Mouse (Mus musculus) myocyte (in vitro differentiated cells): ENCODE measurements around the gene Nap1l4.

Experiments
- CEBPB ChIP-seq: IDR thresholded peaks from 2 replicates; pipeline ENCODE4 v1.6.1; 2011; ENCODE audit warnings: mild to moderate bottlenecking, moderate library complexity; ENCODE audit not compliant: poor library complexity, insufficient read depth, severe bottlenecking
- E2F4 ChIP-seq: IDR thresholded peaks from one replicate; pipeline ENCODE4 v1.6.1; 2011; ENCODE audit warnings: mild to moderate bottlenecking, control low read depth, moderate library complexity; ENCODE audit not compliant: insufficient read depth
- MAX ChIP-seq: IDR thresholded peaks from one replicate; pipeline ENCODE4 v1.6.1; 2011; ENCODE audit warnings: low read depth, mild to moderate bottlenecking, control low read depth
- MYOD1 ChIP-seq, 3 experiments: IDR thresholded peaks; one replicate each; pipeline ENCODE4 v1.6.1; 2011; ENCODE audit warnings: control low read depth in 2 of 3, low read depth in 2 of 3, mild to moderate bottlenecking in 2 of 3, moderate library complexity in 1 of 3; ENCODE audit not compliant: insufficient read length in 2 of 3, control insufficient read depth in 1 of 3
- MYOG ChIP-seq, 3 experiments: IDR thresholded peaks; one replicate each; pipeline ENCODE4 v1.6.1; 2011; ENCODE audit warnings: control low read depth in 2 of 3, low read depth in 2 of 3, mild to moderate bottlenecking in 2 of 3; ENCODE audit not compliant: insufficient read length in 2 of 3, control insufficient read depth in 1 of 3, insufficient read depth in 1 of 3
- POLR2A ChIP-seq: IDR thresholded peaks from one replicate; pipeline ENCODE4 v1.6.1; 2011; ENCODE audit warnings: low read depth, mild to moderate bottlenecking, control low read depth, moderate library complexity; ENCODE audit not compliant: insufficient read length
- POLR2AphosphoS2 ChIP-seq: IDR thresholded peaks from one replicate; pipeline ENCODE4 v1.6.1; 2011; ENCODE audit warnings: low read depth, control low read depth; ENCODE audit not compliant: insufficient read length
- REST ChIP-seq: IDR thresholded peaks from one replicate; pipeline ENCODE4 v1.6.1; 2011; ENCODE audit warnings: mild to moderate bottlenecking, control low read depth, moderate library complexity; ENCODE audit not compliant: insufficient read depth, insufficient read length
- TCF12 ChIP-seq: IDR thresholded peaks from one replicate; pipeline ENCODE4 v1.6.1; 2011; ENCODE audit warnings: mild to moderate bottlenecking, control low read depth; ENCODE audit not compliant: poor library complexity, insufficient read depth, severe bottlenecking
- USF1 ChIP-seq: IDR thresholded peaks from one replicate; pipeline ENCODE4 v1.6.1; 2011; ENCODE audit warnings: low read depth, mild to moderate bottlenecking, control low read depth, moderate library complexity

DNA sequence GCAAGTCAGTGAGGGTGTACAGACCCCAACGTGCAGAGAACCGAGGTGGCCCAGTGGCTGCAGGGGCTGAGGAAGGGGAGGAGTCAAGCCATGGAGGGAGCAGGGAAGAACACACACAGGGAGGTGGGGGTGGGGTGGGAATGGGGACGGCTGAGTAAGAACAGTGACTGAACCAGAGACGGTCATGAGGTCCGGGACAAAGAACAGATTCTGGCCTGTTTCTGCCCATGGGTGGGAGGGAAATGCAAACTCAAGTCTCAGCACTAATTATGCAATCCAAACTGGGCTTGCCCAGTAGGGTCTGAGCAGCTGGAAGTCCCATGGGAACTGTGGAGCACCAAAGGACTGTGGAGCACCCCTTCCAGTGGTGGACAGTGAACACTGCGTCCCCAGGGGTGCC is 66.4 kb downstream of the Nap1l4 start:
- no peak for TF ChIP-seq POLR2A
- no peak for TF ChIP-seq USF1
- TF ChIP-seq MYOD1 (IDR thresholded peaks at IDR 0.05; ENCODE audit: control insufficient read depth in 1 of 3, insufficient read length in 2 of 3, low read depth in 2 of 3) = no peak
- TF ChIP-seq E2F4 = no peak
- no peak for TF ChIP-seq TCF12
- TF ChIP-seq CEBPB = no peak
- TF ChIP-seq REST = no peak
- no peak for TF ChIP-seq MYOG (IDR thresholded peaks at IDR 0.05; ENCODE audit: control insufficient read depth in 1 of 3, insufficient read depth in 1 of 3, insufficient read length in 2 of 3, low read depth in 2 of 3)
- TF ChIP-seq POLR2AphosphoS2 = no peak
- no peak for TF ChIP-seq MAX
